Comparison of ENCODE assay signal across 27 mouse cellular contexts in genomic region chr11:116083096-116083672, GRCm38 (mm10). TPM values are rescaled to one million over a fixed set of nuclear protein-coding genes. Genes with fewer than 3 reads are reported as not detected.
DNase-seq lines count a peak whose midpoint lies in the region; ATAC-seq and TF ChIP-seq lines count a peak whose summit lies in the region.
"Had no signal": no experiment of that assay in that cellular context is flagged by ENCODE, and none has a peak within 500 bp of the region (broad histone marks: within the 10 kb centered on the region; RNA-seq: fewer than 3 reads in every experiment).

No protein-coding gene starts in this region.

- peak; percentile 56 for DNase-seq in cerebellum, adult 9-10 months
- DNase-seq in cerebellum, adult 11 months, result no peak
- DNase-seq in hindbrain, embryonic 10.5 days (ENCODE audit: low spot score), result no peak
- no peak for DNase-seq in liver, embryonic 13.5 days
- DNase-seq in liver, postnatal 0 days, result no peak
- DNase-seq in layer of hippocampus, adult 9-11 months, result no peak
- DNase-seq: adrenal gland, postnatal 14 days; cerebellum, postnatal 10 days; gastrocnemius, postnatal 25 days; heart, adult 18-20 months; heart, postnatal 4 days; kidney, adult 9 months; kidney, postnatal 10 days; lung, adult 2 months; lung, postnatal 10 days; right cerebral cortex, postnatal 4 days; thymus, adult 18-20 months; thymus, postnatal 25 days had no signal

- ATAC-seq in hindbrain, embryonic 12.5 days (ENCODE audit: low FRiP score), result no peak
- no peak for ATAC-seq in liver, embryonic 13.5 days (ENCODE audit: low read depth)
- no peak for ATAC-seq in liver, postnatal 0 days
- ATAC-seq: forebrain, embryonic 13.5 days; hindbrain, postnatal 0 days; intestine, embryonic 16.5 days; midbrain, embryonic 13.5 days had no signal

- peaks cover 63% of the 10 kb centered on the region for H3K36me3 ChIP-seq in hindbrain, embryonic 10.5 days
- H3K36me3 ChIP-seq in hindbrain, embryonic 12.5 days, result peaks cover 52% of the 10 kb centered on the region
- H3K36me3 ChIP-seq in liver, embryonic 13.5 days, result peaks cover 63% of the 10 kb centered on the region
- H3K36me3 ChIP-seq in liver, postnatal 0 days (replicated peaks; ENCODE audit: insufficient read depth, low read length), result peaks cover 59% of the 10 kb centered on the region

- no peak overlapping the region for H3K9ac ChIP-seq in hindbrain, embryonic 12.5 days
- H3K9ac ChIP-seq in liver, embryonic 13.5 days, result peak overlapping the region; percentile 80; the same call in 1 of the 2 replicates
- H3K9ac ChIP-seq in liver, postnatal 0 days (replicated peaks), result no peak overlapping the region
- H3K9ac ChIP-seq: forebrain, embryonic 13.5 days; limb, embryonic 13.5 days; midbrain, embryonic 13.5 days; neural tube, embryonic 13.5 days had no signal

- no peaks in the 10 kb centered on the region for H3K27me3 ChIP-seq in hindbrain, embryonic 10.5 days (ENCODE audit: insufficient read depth, poor library complexity, severe bottlenecking)
- no peaks in the 10 kb centered on the region for H3K27me3 ChIP-seq in hindbrain, embryonic 12.5 days
- H3K27me3 ChIP-seq in liver, embryonic 13.5 days, result no peaks in the 10 kb centered on the region
- H3K27me3 ChIP-seq in liver, postnatal 0 days (ENCODE audit: insufficient read depth, low read length), result no peaks in the 10 kb centered on the region
- H3K27me3 ChIP-seq: forebrain, embryonic 13.5 days; limb, embryonic 13.5 days; midbrain, embryonic 13.5 days; neural tube, embryonic 13.5 days had no signal

- peaks cover 64% of the 10 kb centered on the region for H3K4me1 ChIP-seq in hindbrain, embryonic 10.5 days (replicated peaks)
- peaks cover 27% of the 10 kb centered on the region for H3K4me1 ChIP-seq in hindbrain, embryonic 12.5 days
- H3K4me1 ChIP-seq in liver, embryonic 13.5 days (replicated peaks), result peaks cover 85% of the 10 kb centered on the region
- peaks cover 37% of the 10 kb centered on the region for H3K4me1 ChIP-seq in liver, postnatal 0 days (ENCODE audit: insufficient read depth)

- no peak for TF ChIP-seq EP300 in liver, postnatal 0 days (IDR thresholded peaks at IDR 0.05; ENCODE audit: low read depth)

- WGBS in hindbrain, embryonic 10.5 days, result 89% methylated on average over 14 of the region's 14 CpGs
- 93% methylated on average over 14 of the region's 14 CpGs for WGBS in hindbrain, embryonic 12.5 days
- 88% methylated on average over 14 of the region's 14 CpGs for WGBS in liver, embryonic 13.5 days (ENCODE audit: insufficient replicate concordance)
- 86% methylated on average over 14 of the region's 14 CpGs for WGBS in liver, postnatal 0 days (ENCODE audit: insufficient replicate concordance)

- no peaks in the 10 kb centered on the region for H3K9me3 ChIP-seq in hindbrain, embryonic 10.5 days
- H3K9me3 ChIP-seq in hindbrain, embryonic 12.5 days (replicated peaks), result no peaks in the 10 kb centered on the region; the same call in 1 of the 2 replicates
- no peaks in the 10 kb centered on the region for H3K9me3 ChIP-seq in liver, embryonic 13.5 days (replicated peaks)
- H3K9me3 ChIP-seq in liver, postnatal 0 days (ENCODE audit: low read length), result no peaks in the 10 kb centered on the region
- H3K9me3 ChIP-seq: forebrain, embryonic 13.5 days; limb, embryonic 13.5 days; midbrain, embryonic 13.5 days; neural tube, embryonic 13.5 days had no signal

- no peak overlapping the region for H3K4me3 ChIP-seq in hindbrain, embryonic 10.5 days
- H3K4me3 ChIP-seq in hindbrain, embryonic 12.5 days, result no peak overlapping the region
- no peak overlapping the region for H3K4me3 ChIP-seq in liver, embryonic 13.5 days (replicated peaks)
- no peak overlapping the region for H3K4me3 ChIP-seq in liver, postnatal 0 days (ENCODE audit: low read depth, low read length)
- H3K4me3 ChIP-seq: forebrain, embryonic 13.5 days; limb, embryonic 13.5 days; midbrain, embryonic 13.5 days; neural tube, embryonic 13.5 days had no signal

- H3K27ac ChIP-seq in hindbrain, embryonic 10.5 days, result peak overlapping the region; percentile 29; the same call in 1 of the 2 replicates
- H3K27ac ChIP-seq in hindbrain, embryonic 12.5 days, result no peak overlapping the region
- H3K27ac ChIP-seq in liver, embryonic 13.5 days, result peak overlapping the region; percentile 86
- H3K27ac ChIP-seq in liver, postnatal 0 days (ENCODE audit: low read depth), result no peak overlapping the region
- H3K27ac ChIP-seq: forebrain, embryonic 13.5 days; hindbrain, postnatal 0 days; limb, embryonic 13.5 days; macrophage; midbrain, embryonic 13.5 days; neural tube, embryonic 13.5 days had no signal

- H3K4me2 ChIP-seq in hindbrain, embryonic 12.5 days (replicated peaks), result no peak overlapping the region
- no peak overlapping the region for H3K4me2 ChIP-seq in liver, embryonic 13.5 days
- no peak overlapping the region for H3K4me2 ChIP-seq in liver, postnatal 0 days (ENCODE audit: low read depth, low read length)
- H3K4me2 ChIP-seq: forebrain, embryonic 13.5 days; heart, embryonic 11.5 days; limb, embryonic 13.5 days; midbrain, embryonic 13.5 days; neural tube, embryonic 13.5 days had no signal

- TF ChIP-seq CTCF in liver, postnatal 0 days (IDR thresholded peaks at IDR 0.05; ENCODE audit: low read depth), result no peak

RNA-seq across cellular contexts. Expression of gene Wbp2, which starts 3.6 kb away (rescaled TPM):
- polyA plus RNA-seq in hindbrain, embryonic 10.5 days (2016; fragmentation: Nextera tagmentation; extraction: Ambion mirVana), result 98.1 and 128 TPM in 2 replicates
- polyA plus RNA-seq in hindbrain, embryonic 12.5 days (2016; fragmentation: Nextera tagmentation; extraction: Ambion mirVana), result 90.7 and 97.7 TPM in 2 replicates
- 58.9 and 81.2 TPM in 2 replicates for polyA plus RNA-seq in liver, embryonic 13.5 days (2015; fragmentation: Nextera tagmentation; extraction: Ambion mirVana)
- polyA plus RNA-seq in liver, postnatal 0 days (2015; fragmentation: Nextera tagmentation; extraction: Ambion mirVana), result 63.3 and 65.0 TPM in 2 replicates

RNA-seq across cellular contexts. Expression of gene Unc13d, which starts 5.4 kb away (rescaled TPM):
- polyA plus RNA-seq in hindbrain, embryonic 10.5 days (2016; fragmentation: Nextera tagmentation; extraction: Ambion mirVana), result 3.1 and 4.5 TPM in 2 replicates
- polyA plus RNA-seq in hindbrain, embryonic 12.5 days (2016; fragmentation: Nextera tagmentation; extraction: Ambion mirVana), result 1.6 and 1.7 TPM in 2 replicates
- 31.6 and 32.7 TPM in 2 replicates for polyA plus RNA-seq in liver, embryonic 13.5 days (2015; fragmentation: Nextera tagmentation; extraction: Ambion mirVana)
- polyA plus RNA-seq in liver, postnatal 0 days (2015; fragmentation: Nextera tagmentation; extraction: Ambion mirVana), result 6.1 and 6.9 TPM in 2 replicates

RNA-seq across cellular contexts. Expression of gene Trim47, which starts 43.8 kb away (rescaled TPM):
- polyA plus RNA-seq in hindbrain, embryonic 10.5 days (2016; fragmentation: Nextera tagmentation; extraction: Ambion mirVana), result 3.1 and 4.3 TPM in 2 replicates
- polyA plus RNA-seq in hindbrain, embryonic 12.5 days (2016; fragmentation: Nextera tagmentation; extraction: Ambion mirVana), result 4.4 and 5.3 TPM in 2 replicates
- polyA plus RNA-seq in liver, embryonic 13.5 days (2015; fragmentation: Nextera tagmentation; extraction: Ambion mirVana), result 3.7 and 4.0 TPM in 2 replicates
- polyA plus RNA-seq in liver, postnatal 0 days (2015; fragmentation: Nextera tagmentation; extraction: Ambion mirVana), result 5.7 and 7.4 TPM in 2 replicates

RNA-seq across cellular contexts. Expression of gene Trim65, which starts 47.7 kb away (rescaled TPM):
- polyA plus RNA-seq in hindbrain, embryonic 10.5 days (2016; fragmentation: Nextera tagmentation; extraction: Ambion mirVana), result 1.8 and 2.0 TPM in 2 replicates
- polyA plus RNA-seq in hindbrain, embryonic 12.5 days (2016; fragmentation: Nextera tagmentation; extraction: Ambion mirVana), result 2.2 and 2.3 TPM in 2 replicates
- 1.1 and 1.4 TPM in 2 replicates for polyA plus RNA-seq in liver, embryonic 13.5 days (2015; fragmentation: Nextera tagmentation; extraction: Ambion mirVana)
- polyA plus RNA-seq in liver, postnatal 0 days (2015; fragmentation: Nextera tagmentation; extraction: Ambion mirVana), result 1.1 and 1.2 TPM in 2 replicates

RNA-seq across cellular contexts. Expression of gene Unk, which starts 53.1 kb away (rescaled TPM):
- 47.7 and 51.3 TPM in 2 replicates for polyA plus RNA-seq in hindbrain, embryonic 10.5 days (2016; fragmentation: Nextera tagmentation; extraction: Ambion mirVana)
- 48.8 and 49.1 TPM in 2 replicates for polyA plus RNA-seq in hindbrain, embryonic 12.5 days (2016; fragmentation: Nextera tagmentation; extraction: Ambion mirVana)
- 9.8 and 10.7 TPM in 2 replicates for polyA plus RNA-seq in liver, embryonic 13.5 days (2015; fragmentation: Nextera tagmentation; extraction: Ambion mirVana)
- 3.9 and 5.1 TPM in 2 replicates for polyA plus RNA-seq in liver, postnatal 0 days (2015; fragmentation: Nextera tagmentation; extraction: Ambion mirVana)

Comparison
In these comparisons a context has a peak if more than half of its experiments do, and no peak if none do; other contexts are left out.
1. H3K27ac ChIP-seq: peak in hindbrain, embryonic 10.5 days (single experiment) and liver, embryonic 13.5 days (single experiment); none in hindbrain, embryonic 12.5 days (single experiment) and liver, postnatal 0 days (single experiment).